Mouse (Mus musculus) heart, embryonic 12.5 days (tissue): ENCODE results near the gene Rtn4. TPM values are rescaled to one million over a fixed set of nuclear protein-coding genes. Genes with fewer than 3 reads are reported as not detected.
"Not testable (repeated sequence)": the region's sequence is repeated elsewhere in the genome, so short reads cannot be mapped to it uniquely, and the experiment has no call there.

Source experiments
- ATAC-seq: fragments of 200-750 bp; cut with Nextera tagmentation; 2 replicates; pipeline ENCODE4 v1.8.0; 2017; ENCODE audit warnings: moderate TSS enrichment, moderate library complexity; ENCODE audit not compliant: insufficient number of reproducible peaks, low FRiP score
- H3K27ac ChIP-seq: fragments of 300-500 bp; sonication (generic); 2 replicates; pipeline ENCODE4 v1.5.1; 2016; ENCODE audit warnings: mild to moderate bottlenecking, moderate library complexity; ENCODE audit not compliant: poor library complexity, severe bottlenecking
- H3K27me3 ChIP-seq: fragments of 300-500 bp; sonication (generic); replicated peaks from 2 replicates; pipeline ENCODE4 v1.6.1; 2016; ENCODE audit warnings: mild to moderate bottlenecking, moderate library complexity
- H3K36me3 ChIP-seq: fragments of 300-500 bp; sonication (generic); 2 replicates; pipeline ENCODE4 v1.6.1; 2016; ENCODE audit warnings: mild to moderate bottlenecking, moderate library complexity
- H3K4me1 ChIP-seq: fragments of 300-500 bp; sonication (generic); replicated peaks from 2 replicates; pipeline ENCODE4 v1.6.1; 2016; ENCODE audit warnings: mild to moderate bottlenecking
- H3K4me2 ChIP-seq: fragments of 300-500 bp; sonication (generic); 2 replicates; pipeline ENCODE4 v1.6.1; 2016; ENCODE audit warnings: mild to moderate bottlenecking, moderate library complexity
- H3K4me3 ChIP-seq: fragments of 300-500 bp; sonication (generic); 2 replicates; pipeline ENCODE4 v1.5.1; 2016; ENCODE audit warnings: mild to moderate bottlenecking
- H3K9ac ChIP-seq: fragments of 300-500 bp; sonication (generic); 2 replicates; pipeline ENCODE4 v1.6.1; 2016; ENCODE audit warnings: mild to moderate bottlenecking, moderate library complexity
- H3K9me3 ChIP-seq: fragments of 300-500 bp; sonication (generic); replicated peaks from 2 replicates; pipeline ENCODE4 v1.6.1; 2016; ENCODE audit warnings: mild to moderate bottlenecking, moderate library complexity
- WGBS: fragments of 180-500 bp; shearing (Covaris S2); methylation state at CpG from one replicate; pipeline ENCODE4 v1.1.7; 2016; 5-methylcytosine and 5-hydroxymethylcytosine counted together
- polyA plus RNA-seq: library from polyadenylated mRNA; unstranded; fragments of >200 nt; fragmentation: Nextera tagmentation; extraction: Ambion mirVana; gene quantifications from 2 replicates; pipeline ENCODE4 v1.2.1, GENCODE M21; 2016

The Rtn4 gene
- polyA plus RNA-seq = 77.8 and 81.6 TPM in 2 replicates

GRCm38 (mm10) chr11:29692683-29693272 lies at the start of gene Rtn4:
Gene Rtn4 (plus strand): TSS chr11:29692947.
- Histone ChIP-seq H3K27me3 (no peaks in the 10 kb centered on the region), H3K36me3 (no peaks in the 10 kb centered on the region), H3K4me1 (peaks cover 16% of the 10 kb centered on the region), H3K4me3 (peak within 1 kb of the TSS; percentile 79), H3K9ac (peak within 1 kb of the TSS; percentile 100), H3K27ac (peak within 1 kb of the TSS; percentile 97), H3K4me2 (peak within 1 kb of the TSS; percentile 64), H3K9me3 (no peaks in the 10 kb centered on the region)
- WGBS = under 1% methylated on average over 43 of the region's 43 CpGs
- ATAC-seq = peak; percentile 99

GRCm38 (mm10) chr11:29644421-29644820 lies 48.3 kb upstream of the Rtn4 start:
- peaks cover 20% of the 10 kb centered on the region for H3K4me1 ChIP-seq
- ATAC-seq = no peak
- H3K27ac ChIP-seq = no peak overlapping the region
- no peak overlapping the region for H3K4me2 ChIP-seq
- H3K9ac ChIP-seq = no peak overlapping the region
- WGBS = 83% methylated on average over 1 of the region's 1 CpGs
- H3K27me3 ChIP-seq = no peaks in the 10 kb centered on the region
- no peak overlapping the region for H3K4me3 ChIP-seq
- H3K36me3 ChIP-seq = no peaks in the 10 kb centered on the region
- no peaks in the 10 kb centered on the region for H3K9me3 ChIP-seq

- peak; percentile 39; the same call in 1 of the 2 replicates for ATAC-seq
- no peaks in the 10 kb centered on the region for H3K36me3 ChIP-seq
- no peak overlapping the region for H3K9ac ChIP-seq
- no peaks in the 10 kb centered on the region for H3K27me3 ChIP-seq
- H3K27ac ChIP-seq = no peak overlapping the region
- WGBS = 76% methylated on average over 5 of the region's 5 CpGs
- peaks cover 20% of the 10 kb centered on the region for H3K4me1 ChIP-seq
- H3K4me2 ChIP-seq = no peak overlapping the region
- no peaks in the 10 kb centered on the region for H3K9me3 ChIP-seq
- no peak overlapping the region for H3K4me3 ChIP-seq
These were observed 47.2 kb upstream of the Rtn4 start for GRCm38 (mm10) chr11:29645411-29646066.

GRCm38 (mm10) chr11:29647568-29648319 lies 45.0 kb upstream of the Rtn4 start:
- H3K4me2 ChIP-seq = no peak overlapping the region; the same call in 1 of the 2 replicates
- 52% methylated on average over 6 of the region's 6 CpGs for WGBS
- no peak overlapping the region for H3K4me3 ChIP-seq
- no peaks in the 10 kb centered on the region for H3K36me3 ChIP-seq
- no peaks in the 10 kb centered on the region for H3K27me3 ChIP-seq
- no peaks in the 10 kb centered on the region for H3K9me3 ChIP-seq
- ATAC-seq = no peak
- peaks cover 20% of the 10 kb centered on the region for H3K4me1 ChIP-seq
- H3K27ac ChIP-seq = no peak overlapping the region
- no peak overlapping the region for H3K9ac ChIP-seq

- H3K27ac ChIP-seq, H3K4me2 ChIP-seq, ATAC-seq, H3K27me3 ChIP-seq, H3K9ac ChIP-seq, H3K9me3 ChIP-seq, H3K4me1 ChIP-seq, H3K36me3 ChIP-seq, H3K4me3 ChIP-seq: not testable (repeated sequence)
- 90% methylated on average over 3 of the region's 3 CpGs for WGBS
These were observed 37.4 kb upstream of the Rtn4 start for GRCm38 (mm10) chr11:29655381-29655780.

GRCm38 (mm10) chr11:29660740-29661139 lies 32.0 kb upstream of the Rtn4 start:
- no peaks in the 10 kb centered on the region for H3K36me3 ChIP-seq
- ATAC-seq = no peak
- 85% methylated on average over 2 of the region's 2 CpGs for WGBS
- peaks cover 7% of the 10 kb centered on the region; the same call in 1 of the 2 replicates for H3K9me3 ChIP-seq
- no peak overlapping the region for H3K4me3 ChIP-seq
- H3K4me2 ChIP-seq = no peak overlapping the region
- H3K9ac ChIP-seq = no peak overlapping the region
- no peaks in the 10 kb centered on the region for H3K27me3 ChIP-seq
- H3K27ac ChIP-seq = no peak overlapping the region
- no peaks in the 10 kb centered on the region for H3K4me1 ChIP-seq

- H3K4me3 ChIP-seq = no peak overlapping the region
- no peak overlapping the region for H3K4me2 ChIP-seq
- H3K27me3 ChIP-seq = no peaks in the 10 kb centered on the region
- no peaks in the 10 kb centered on the region for H3K4me1 ChIP-seq
- H3K9ac ChIP-seq = no peak overlapping the region
- whole genome bisulfite sequencing = 87% methylated on average over 3 of the region's 3 CpGs
- no peak overlapping the region for H3K27ac ChIP-seq
- no peak for ATAC-seq
- no peaks in the 10 kb centered on the region for H3K36me3 ChIP-seq
- H3K9me3 ChIP-seq = no peaks in the 10 kb centered on the region
These were observed 25.1 kb upstream of the Rtn4 start for GRCm38 (mm10) chr11:29667634-29668033.

GRCm38 (mm10) chr11:29669706-29670105 lies 23.0 kb upstream of the Rtn4 start:
- Histone ChIP-seq H3K4me1 (peaks cover 5% of the 10 kb centered on the region; the same call in 1 of the 2 replicates), H3K4me2 (no peak overlapping the region), H3K36me3 (no peaks in the 10 kb centered on the region), H3K9me3 (no peaks in the 10 kb centered on the region), H3K4me3 (no peak overlapping the region), H3K9ac (no peak overlapping the region), H3K27ac (no peak overlapping the region), H3K27me3 (no peaks in the 10 kb centered on the region)
- 55% methylated on average over 4 of the region's 4 CpGs for WGBS
- ATAC-seq = no peak

- H3K4me1 ChIP-seq = peaks cover 5% of the 10 kb centered on the region; the same call in 1 of the 2 replicates
- no peak for ATAC-seq
- H3K36me3 ChIP-seq = no peaks in the 10 kb centered on the region
- H3K4me2 ChIP-seq = no peak overlapping the region
- no peak overlapping the region for H3K27ac ChIP-seq
- H3K27me3 ChIP-seq = no peaks in the 10 kb centered on the region
- no peak overlapping the region for H3K4me3 ChIP-seq
- no peak overlapping the region for H3K9ac ChIP-seq
- peaks cover 5% of the 10 kb centered on the region; the same call in 1 of the 2 replicates for H3K9me3 ChIP-seq
- 70% methylated on average over 2 of the region's 2 CpGs for WGBS
These were observed 19.4 kb upstream of the Rtn4 start for GRCm38 (mm10) chr11:29673359-29673758.

- Histone ChIP-seq H3K9me3 (peaks cover 7% of the 10 kb centered on the region; the same call in 1 of the 2 replicates), H3K9ac (no peak overlapping the region), H3K27me3 (no peaks in the 10 kb centered on the region), H3K4me2 (no peak overlapping the region), H3K4me3 (no peak overlapping the region), H3K36me3 (no peaks in the 10 kb centered on the region), H3K27ac (no peak overlapping the region), H3K4me1 (peaks cover 5% of the 10 kb centered on the region; the same call in 1 of the 2 replicates)
- ATAC-seq = no peak
- 86% methylated on average over 4 of the region's 4 CpGs for WGBS
These were observed 16.0 kb upstream of the Rtn4 start for GRCm38 (mm10) chr11:29676718-29677117.

- no peak for ATAC-seq
- Histone ChIP-seq H3K4me3 (no peak overlapping the region), H3K4me2 (no peak overlapping the region), H3K27me3 (no peaks in the 10 kb centered on the region), H3K4me1 (no peaks in the 10 kb centered on the region), H3K36me3 (no peaks in the 10 kb centered on the region), H3K9ac (no peak overlapping the region), H3K9me3 (peaks cover 7% of the 10 kb centered on the region; the same call in 1 of the 2 replicates), H3K27ac (no peak overlapping the region)
- 80% methylated on average over 3 of the region's 3 CpGs for WGBS
These were observed 12.8 kb upstream of the Rtn4 start for GRCm38 (mm10) chr11:29679942-29680341.
